Mouse (Mus musculus): ENCODE measurements around the gene Edaradd.

DNA sequence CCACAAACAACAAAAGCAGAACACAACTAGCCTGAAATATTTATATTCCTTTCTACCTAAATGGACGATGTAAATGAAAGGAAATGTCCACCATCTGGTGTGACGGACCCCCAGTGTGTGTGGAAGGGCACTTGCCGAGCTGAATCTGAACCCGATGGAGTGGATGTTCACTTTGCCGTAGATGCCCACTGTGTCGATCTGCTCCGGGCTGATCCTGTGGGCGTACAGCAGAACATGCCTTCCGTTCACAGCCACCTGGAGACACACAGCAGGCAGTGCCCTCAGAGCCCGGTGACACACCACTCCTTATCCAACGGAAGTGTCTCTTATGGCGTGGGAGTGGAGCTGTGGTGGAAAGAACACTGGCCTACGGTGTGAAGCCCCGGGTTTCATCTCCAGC, 67.1 kb downstream of the Edaradd start:
- TF ChIP-seq EP300 (IDR thresholded peaks at IDR 0.05; ENCODE audit: insufficient read depth, low read depth, low read length), result no peak
- no peak for TF ChIP-seq CTCF (IDR thresholded peaks at IDR 0.05)

Data from heart, adult 2 months (tissue).